Mouse (Mus musculus) ES-E14 (cell line): ENCODE results near the gene Zfp617. TPM values are rescaled to one million over a fixed set of nuclear protein-coding genes. Genes with fewer than 3 reads are reported as not detected.
A peak's percentile ranks its signal among the peaks of the same experiment; 100 is the strongest.
"Not testable (repeated sequence)": the region's sequence is repeated elsewhere in the genome, so short reads cannot be mapped to it uniquely, and the experiment has no call there.

Experiments used
- DNase-seq: peaks from one replicate; pipeline ENCODE4 v3.0.0-alpha.2; 2013; ENCODE audit warnings: low read depth, low spot score
- H3K27ac ChIP-seq: 2 replicates; pipeline ENCODE4 v1.5.1; 2012; ENCODE audit warnings: low read depth, mild to moderate bottlenecking, low read length, moderate library complexity, mixed read lengths; ENCODE audit not compliant: poor library complexity, insufficient read depth, severe bottlenecking
- H3K36me3 ChIP-seq: 2 replicates; pipeline ENCODE4 v1.6.1; 2012; ENCODE audit warnings: mild to moderate bottlenecking, low read length, moderate library complexity, mixed read lengths; ENCODE audit not compliant: control insufficient read depth, poor library complexity, insufficient read depth, severe bottlenecking
- H3K4me1 ChIP-seq, 2 experiments: fragments of 150-350 bp in 1 of 2; sonication (generic) in 1 of 2; 2 replicates each; pipeline ENCODE4 v1.6.1; 2012; ENCODE audit warnings: low read length in 2 of 2, mild to moderate bottlenecking in 1 of 2, mixed read lengths in 1 of 2; ENCODE audit not compliant: control insufficient read depth in 2 of 2, insufficient read depth in 2 of 2, poor library complexity in 1 of 2
- H3K4me3 ChIP-seq, 2 experiments: fragments of 150-350 bp in 1 of 2; sonication (generic) in 1 of 2; 2 replicates each; pipeline ENCODE4 v1.5.1; 2012; ENCODE audit warnings: low read length in 2 of 2, low read depth in 1 of 2, mild to moderate bottlenecking in 1 of 2, mixed read lengths in 1 of 2; ENCODE audit not compliant: insufficient read depth in 1 of 2, poor library complexity in 1 of 2, severe bottlenecking in 1 of 2
- H3K9ac ChIP-seq: 2 replicates; pipeline ENCODE4 v1.6.1; 2012; ENCODE audit warnings: low read depth, mild to moderate bottlenecking, low read length, mixed read lengths; ENCODE audit not compliant: poor library complexity, insufficient read depth, severe bottlenecking
- H3K9me3 ChIP-seq: fragments of 150-350 bp; sonication (generic); 2 replicates; pipeline ENCODE4 v1.6.1; 2012; ENCODE audit warnings: low read depth, mild to moderate bottlenecking, low read length; ENCODE audit not compliant: control insufficient read depth, insufficient read depth
- CHD2 ChIP-seq: IDR thresholded peaks from 2 replicates; pipeline ENCODE4 v1.6.1; 2014; ENCODE audit warnings: mild to moderate bottlenecking, low read depth, low read length, inconsistent platforms
- HCFC1 ChIP-seq: IDR thresholded peaks from 2 replicates; pipeline ENCODE4 v1.6.1; 2012; ENCODE audit warnings: low read length, inconsistent platforms, borderline replicate concordance; ENCODE audit not compliant: insufficient read depth
- MAFK ChIP-seq: IDR thresholded peaks from 2 replicates; pipeline ENCODE4 v1.6.1; 2014; ENCODE audit warnings: mild to moderate bottlenecking, low read depth, low read length, inconsistent platforms; ENCODE audit not compliant: insufficient read depth
- ZC3H11A ChIP-seq: IDR thresholded peaks from 2 replicates; pipeline ENCODE4 v1.6.1; 2012; ENCODE audit warnings: low read depth, mild to moderate bottlenecking, inconsistent platforms, low read length, borderline replicate concordance
- ZNF384 ChIP-seq: IDR thresholded peaks from 2 replicates; pipeline ENCODE4 v1.6.1; 2012; ENCODE audit warnings: low read depth, low read length, inconsistent platforms
- in situ Hi-C, 2 experiments: fragments of 600-800 bp; cut with MboI; formaldehyde crosslinking; loops; one replicate each; pipeline ENCODE4 v1.15.1; 2025; ENCODE audit warnings: low sequenced_read_pairs in 2 of 2, inconsistent platforms in 1 of 2; ENCODE audit not compliant: unreplicated experiment in 2 of 2
- total RNA-seq: library from RNA; depleted of rRNA; stranded (reverse); fragments of 300-350 nt; gene quantifications from 2 replicates; pipeline ENCODE4 v1.2.3, GENCODE M21; 2012

The Zfp617 gene
- total RNA-seq, 1 experiment = 16.0 TPM

- no peak for TF ChIP-seq ZNF384
- TF ChIP-seq CHD2 = no peak
- no peak for TF ChIP-seq HCFC1
- TF ChIP-seq ZC3H11A = no peak
- TF ChIP-seq MAFK = no peak
These were observed 40.2 kb downstream of the Zfp617 start for GRCm38 (mm10) chr8:71948624-71949023.

GRCm38 (mm10) chr8:71950482-71951221 lies 42.2 kb downstream of the Zfp617 start, which contains the start of gene Zfp961:
TSS of gene Zfp961 (plus strand) at chr8:71951038.
- DNase-seq = peak; percentile 98
- peak within 1 kb of the TSS; percentile 77 to 91 for H3K4me3 ChIP-seq
- in situ Hi-C loops = no loop called here
- peak within 1 kb of the TSS; percentile 91 for H3K9ac ChIP-seq
- H3K36me3 ChIP-seq = peaks cover 3% of the 10 kb centered on the region
- TF ChIP-seq CHD2 = peak; percentile 93
- TF ChIP-seq ZNF384 = no peak
- TF ChIP-seq HCFC1 = peak; percentile 58; the same call in 1 of the 2 replicates
- TF ChIP-seq MAFK = 0 out of 2 replicates have a peak, but pooled peaks have one; percentile 20
- TF ChIP-seq ZC3H11A = no peak
- peaks cover 3% of the 10 kb centered on the region in 2 experiments; a peak in 1 of 4 replicates for H3K4me1 ChIP-seq
- H3K9me3 ChIP-seq = no peaks in the 10 kb centered on the region
- peak within 1 kb of the TSS; percentile 73 for H3K27ac ChIP-seq

More at GRCm38 (mm10) chr8:71948624-71949023, 40.2 kb downstream of the Zfp617 start:
- H3K9ac ChIP-seq = no peak overlapping the region
- H3K4me1 ChIP-seq = 0 out of 4 replicates have a peak, but pooled peaks cover 2 to 3% of the 10 kb centered on the region in 2 experiments
- H3K9me3 ChIP-seq = no peaks in the 10 kb centered on the region
- no peak for DNase-seq
- in situ Hi-C loops = no loop called here
- H3K36me3 ChIP-seq = no peaks in the 10 kb centered on the region; the same call in 1 of the 2 replicates
- no peak overlapping the region for H3K27ac ChIP-seq
- H3K4me3 ChIP-seq = no peak overlapping the region

DNA sequence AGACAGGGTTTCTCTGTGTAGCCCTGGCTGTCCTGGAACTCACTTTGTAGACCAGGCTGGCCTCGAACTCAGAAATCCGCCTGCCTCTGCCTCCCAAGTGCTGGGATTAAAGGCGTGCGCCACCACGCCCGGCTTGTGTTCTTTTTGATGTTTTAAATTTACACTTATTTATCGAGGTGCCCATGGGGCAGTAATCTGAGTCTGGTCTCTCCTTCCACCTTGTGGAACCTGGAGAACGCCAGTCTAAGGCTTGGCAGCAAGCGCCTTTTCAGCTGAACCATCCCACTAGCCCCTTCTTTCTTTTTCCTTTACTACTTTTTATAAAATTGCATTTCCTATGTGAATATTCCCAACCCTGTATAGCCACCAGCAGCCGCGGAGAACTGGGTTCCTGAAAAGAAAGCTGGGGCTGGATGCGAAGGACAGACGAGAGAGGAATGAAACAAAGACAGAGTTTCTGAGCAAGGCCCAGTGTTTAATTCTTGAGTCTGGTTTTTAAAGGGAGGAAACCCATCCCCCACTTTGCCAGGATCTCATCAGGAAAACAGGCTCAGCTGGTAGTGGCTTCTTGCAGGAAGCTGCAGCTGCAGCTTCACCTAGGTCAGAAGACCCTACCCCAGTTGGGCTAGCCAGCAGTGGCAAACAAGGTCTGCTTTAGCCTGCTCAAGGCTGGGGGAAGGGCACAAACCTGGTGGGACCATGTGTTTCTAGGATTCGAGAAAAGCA lies 43.2 kb downstream of the Zfp617 start:
- Histone ChIP-seq H3K36me3 (peaks cover 3% of the 10 kb centered on the region), H3K9ac (peak overlapping the region; percentile 91), H3K4me1 (peaks cover 3% of the 10 kb centered on the region in 2 experiments; a peak in 1 of 4 replicates), H3K4me3 (peak overlapping the region; percentile 77 to 88), H3K27ac (peak overlapping the region; percentile 66; the same call in 1 of the 2 replicates), H3K9me3 (no peaks in the 10 kb centered on the region)
- TF ChIP-seq HCFC1 = no peak
- TF ChIP-seq ZNF384 = no peak
- TF ChIP-seq ZC3H11A = no peak
- no peak for TF ChIP-seq MAFK
- no peak for TF ChIP-seq CHD2
- in situ Hi-C loops = no loop called here
- no peak for DNase-seq

GRCm38 (mm10) chr8:71952489-71952888 lies 44.1 kb downstream of the Zfp617 start:
- Histone ChIP-seq H3K4me3 (peak overlapping the region; percentile 77 to 88; a peak in 3 of 4 replicates), H3K27ac (peak overlapping the region; percentile 66; the same call in 1 of the 2 replicates), H3K9ac (peak overlapping the region; percentile 91; the same call in 1 of the 2 replicates), H3K4me1 (peaks cover 3% of the 10 kb centered on the region in 2 experiments; a peak in 1 of 4 replicates), H3K9me3 (no peaks in the 10 kb centered on the region), H3K36me3 (peaks cover 3% of the 10 kb centered on the region)
- in situ Hi-C loops = no loop called here
- no peak for DNase-seq
- TF ChIP-seq ZC3H11A = no peak
- TF ChIP-seq ZNF384 = peak; percentile 53; the same call in 1 of the 2 replicates

- H3K4me3 ChIP-seq = peak overlapping the region; percentile 77 to 88; a peak in 3 of 4 replicates
- H3K36me3 ChIP-seq, in situ Hi-C loops, H3K4me1 ChIP-seq, DNase-seq, H3K9me3 ChIP-seq: not testable (repeated sequence)
- peak overlapping the region; percentile 87; the same call in 1 of the 2 replicates for H3K27ac ChIP-seq
- peak overlapping the region; percentile 24; the same call in 1 of the 2 replicates for H3K9ac ChIP-seq
These were observed 44.7 kb downstream of the Zfp617 start for GRCm38 (mm10) chr8:71952961-71953700.
